Mouse (Mus musculus) embryonic facial prominence, embryonic 11.5 days (tissue): ENCODE measurements around the gene Ccdc177. TPM values are rescaled to one million over a fixed set of nuclear protein-coding genes. Genes with fewer than 3 reads are reported as not detected.

Experiments
- ATAC-seq: fragments of 200-750 bp; cut with Nextera tagmentation; replicated peaks from 2 replicates; pipeline ENCODE4 v1.8.0; 2017; ENCODE audit warnings: low read depth; ENCODE audit not compliant: insufficient number of reproducible peaks, low FRiP score, low TSS enrichment
- DNase-seq: peaks from one replicate; pipeline ENCODE4 v3.0.0-alpha.2; 2015; ENCODE audit warnings: low spot score
- H3K27ac ChIP-seq: fragments of 300-500 bp; sonication (generic); replicated peaks from 2 replicates; pipeline ENCODE4 v1.5.1; 2014; ENCODE audit warnings: mild to moderate bottlenecking, low read depth, low read length, control low read depth
- H3K27me3 ChIP-seq: fragments of 300-500 bp; sonication (generic); 2 replicates; pipeline ENCODE4 v1.6.1; 2014; ENCODE audit warnings: mild to moderate bottlenecking, low read length, moderate library complexity, mixed read lengths; ENCODE audit not compliant: control insufficient read depth, insufficient read depth
- H3K36me3 ChIP-seq: fragments of 300-500 bp; sonication (generic); replicated peaks from 2 replicates; pipeline ENCODE4 v1.6.1; 2014; ENCODE audit warnings: low read depth, mild to moderate bottlenecking, low read length, moderate library complexity, mixed read lengths; ENCODE audit not compliant: control insufficient read depth, insufficient read depth
- H3K4me1 ChIP-seq: fragments of 300-500 bp; sonication (generic); 2 replicates; pipeline ENCODE4 v1.6.1; 2014; ENCODE audit warnings: low read length, mixed read lengths; ENCODE audit not compliant: control insufficient read depth, insufficient read depth
- H3K4me2 ChIP-seq: fragments of 300-500 bp; sonication (generic); 2 replicates; pipeline ENCODE4 v1.6.1; 2014; ENCODE audit warnings: low read depth, mild to moderate bottlenecking, control low read depth, low read length, moderate library complexity
- H3K4me3 ChIP-seq: fragments of 300-500 bp; sonication (generic); 2 replicates; pipeline ENCODE4 v1.5.1; 2014; ENCODE audit warnings: low read depth, low read length, control low read depth
- H3K9ac ChIP-seq: fragments of 300-500 bp; sonication (generic); replicated peaks from 2 replicates; pipeline ENCODE4 v1.6.1; 2014; ENCODE audit warnings: mild to moderate bottlenecking, control low read depth, low read length
- H3K9me3 ChIP-seq: fragments of 300-500 bp; sonication (generic); replicated peaks from 2 replicates; pipeline ENCODE4 v1.6.1; 2016; ENCODE audit warnings: mild to moderate bottlenecking, low read length, inconsistent platforms, mixed read lengths; ENCODE audit not compliant: control insufficient read depth
- WGBS: fragments of 180-500 bp; shearing (Covaris S2); extraction: QIAGEN DNeasy Blood & Tissue Kit; methylation state at CpG from one replicate; pipeline ENCODE4 v1.1.7; 2014; 5-methylcytosine and 5-hydroxymethylcytosine counted together
- polyA plus RNA-seq: library from polyadenylated mRNA; unstranded; fragments of >200 nt; fragmentation: Nextera tagmentation; extraction: Ambion mirVana; gene quantifications from 2 replicates; pipeline ENCODE4 v1.2.1, GENCODE M21; 2014

Ccdc177 gene
- polyA plus RNA-seq, 1 experiment from 2014 or later, result 1.3 TPM

DNA sequence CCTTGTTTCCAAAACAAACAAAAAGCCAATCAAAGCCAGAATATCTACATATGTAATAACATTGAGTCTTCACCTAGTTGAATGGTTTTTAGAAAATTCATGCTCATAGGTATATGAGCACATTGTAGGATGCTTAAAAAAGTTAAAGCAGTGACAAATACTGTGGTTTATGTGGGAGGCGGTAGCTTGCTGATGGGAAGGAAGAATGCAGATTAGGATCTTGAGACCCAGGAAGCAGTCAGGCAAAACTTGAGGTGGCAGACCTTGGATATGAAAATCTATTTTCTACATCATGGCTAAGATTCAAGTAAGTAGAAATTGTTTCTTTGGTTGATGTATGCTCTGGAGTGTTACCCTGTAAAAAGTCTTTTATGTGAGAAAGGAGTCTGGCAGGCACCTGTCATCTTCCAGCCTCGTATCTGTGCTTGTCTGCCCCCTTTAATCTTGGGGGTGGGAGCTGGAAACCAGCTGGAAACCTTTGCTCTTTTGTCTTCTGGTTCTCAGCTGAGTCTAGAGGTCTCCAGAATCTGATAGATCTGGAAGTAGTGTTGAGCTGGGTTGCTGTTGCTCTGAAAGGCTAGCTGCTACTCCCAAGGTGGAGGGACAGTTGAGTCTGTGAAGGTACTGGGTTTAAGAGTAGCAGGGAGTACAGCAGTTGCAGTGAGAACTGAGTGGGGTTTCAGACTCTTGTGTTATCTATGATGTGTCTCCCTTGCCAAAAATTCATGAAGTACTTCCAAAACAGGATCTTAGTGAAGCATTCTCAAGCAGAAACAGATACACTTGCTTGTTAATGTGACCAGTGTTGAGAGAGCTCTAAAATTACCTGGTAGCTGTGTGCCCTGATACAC, 34.7 kb upstream of the Ccdc177 start:
- no peaks in the 10 kb centered on the region for H3K36me3 ChIP-seq
- no peak overlapping the region for H3K4me3 ChIP-seq
- H3K4me2 ChIP-seq, result no peak overlapping the region
- no peak overlapping the region for H3K9ac ChIP-seq
- 70% methylated on average over 2 of the region's 2 CpGs for WGBS
- no peak overlapping the region for H3K27ac ChIP-seq
- DNase-seq, result no peak
- no peaks in the 10 kb centered on the region for H3K27me3 ChIP-seq
- H3K4me1 ChIP-seq, result no peaks in the 10 kb centered on the region
- no peaks in the 10 kb centered on the region for H3K9me3 ChIP-seq
- no peak for ATAC-seq

DNA sequence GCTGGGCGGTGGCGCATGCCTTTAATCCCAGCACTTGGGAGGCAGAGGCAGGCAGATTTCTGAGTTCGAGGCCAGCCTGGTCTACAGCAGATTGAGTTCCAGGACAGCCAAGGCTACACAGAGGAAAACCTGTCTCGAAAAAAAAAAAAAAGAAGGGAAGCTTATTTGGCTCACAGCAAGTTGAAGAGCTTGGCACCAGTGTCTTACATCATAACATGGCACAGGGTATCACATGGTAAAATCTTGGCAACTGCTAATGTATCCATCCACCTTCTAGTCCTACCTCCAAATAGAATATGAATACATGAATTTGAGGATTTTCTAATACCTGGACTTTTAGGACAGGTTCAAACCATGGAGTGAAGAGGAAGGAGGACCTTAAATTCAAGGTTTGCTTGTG, 34.0 kb upstream of the Ccdc177 start:
- WGBS, result 93% methylated on average over 4 of the region's 4 CpGs

DNA sequence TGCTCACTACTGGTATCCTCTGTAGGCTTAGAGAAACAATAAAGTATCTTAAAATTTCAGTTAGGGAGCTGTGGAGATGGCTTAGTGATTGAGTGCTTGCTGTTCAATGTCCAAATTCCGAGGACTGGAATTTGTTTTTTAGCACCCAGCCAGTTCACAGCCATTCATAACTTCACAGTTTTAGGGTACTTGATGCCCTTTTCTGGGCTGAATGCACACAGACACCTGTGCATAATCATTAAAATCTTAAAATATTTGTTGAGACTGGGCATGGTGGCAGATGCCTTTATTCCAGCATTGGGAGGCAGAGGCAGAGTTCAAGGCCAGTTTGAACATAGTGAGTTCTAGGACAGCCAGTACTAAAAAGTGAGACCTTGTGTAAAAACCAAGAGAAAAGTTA, 33.0 kb upstream of the Ccdc177 start:
- no peaks in the 10 kb centered on the region for H3K36me3 ChIP-seq
- no peak for ATAC-seq

More for the DNA sequence above, 34.0 kb upstream of the Ccdc177 start:
- no peaks in the 10 kb centered on the region for H3K9me3 ChIP-seq
- ATAC-seq, result no peak
- no peak overlapping the region for H3K9ac ChIP-seq
- H3K4me3 ChIP-seq, result no peak overlapping the region
- no peaks in the 10 kb centered on the region for H3K4me1 ChIP-seq
- no peak overlapping the region for H3K4me2 ChIP-seq
- H3K27ac ChIP-seq, result no peak overlapping the region
- H3K27me3 ChIP-seq, result no peaks in the 10 kb centered on the region
- DNase-seq, result no peak
- no peaks in the 10 kb centered on the region for H3K36me3 ChIP-seq

DNA sequence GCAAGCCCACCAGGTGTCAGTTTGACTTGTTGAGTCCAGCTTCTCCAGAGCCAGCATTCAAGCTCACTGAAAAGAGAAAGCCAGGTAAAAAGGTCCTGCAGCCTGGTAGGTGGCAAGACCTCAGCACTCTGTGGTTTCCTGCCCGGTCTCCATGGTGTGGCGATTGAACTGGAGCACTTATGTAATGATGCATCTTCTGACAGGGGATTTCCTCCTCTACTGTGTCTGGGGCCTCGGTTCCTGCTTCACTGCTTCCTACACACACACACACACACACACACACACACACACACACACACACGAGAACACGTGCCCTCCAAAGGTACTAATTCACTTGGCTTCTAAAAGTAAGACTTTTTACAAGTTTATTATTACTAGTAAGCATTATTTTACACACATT, 32.4 kb upstream of the Ccdc177 start:
- Histone ChIP-seq H3K4me3 (no peak overlapping the region), H3K27ac (no peak overlapping the region), H3K27me3 (no peaks in the 10 kb centered on the region), H3K4me1 (no peaks in the 10 kb centered on the region), H3K9me3 (no peaks in the 10 kb centered on the region), H3K36me3 (no peaks in the 10 kb centered on the region), H3K4me2 (no peak overlapping the region), H3K9ac (no peak overlapping the region)
- ATAC-seq (no peak), DNase-seq (no peak)
- 74% methylated on average over 5 of the region's 5 CpGs for WGBS

More for the DNA sequence above, 33.0 kb upstream of the Ccdc177 start:
- Histone ChIP-seq H3K9ac (no peak overlapping the region), H3K27me3 (no peaks in the 10 kb centered on the region), H3K27ac (no peak overlapping the region), H3K4me3 (no peak overlapping the region), H3K4me2 (no peak overlapping the region), H3K4me1 (no peaks in the 10 kb centered on the region), H3K9me3 (no peaks in the 10 kb centered on the region)
- 98% methylated on average over 1 of the region's 1 CpGs for WGBS
- DNase-seq, result no peak

DNA sequence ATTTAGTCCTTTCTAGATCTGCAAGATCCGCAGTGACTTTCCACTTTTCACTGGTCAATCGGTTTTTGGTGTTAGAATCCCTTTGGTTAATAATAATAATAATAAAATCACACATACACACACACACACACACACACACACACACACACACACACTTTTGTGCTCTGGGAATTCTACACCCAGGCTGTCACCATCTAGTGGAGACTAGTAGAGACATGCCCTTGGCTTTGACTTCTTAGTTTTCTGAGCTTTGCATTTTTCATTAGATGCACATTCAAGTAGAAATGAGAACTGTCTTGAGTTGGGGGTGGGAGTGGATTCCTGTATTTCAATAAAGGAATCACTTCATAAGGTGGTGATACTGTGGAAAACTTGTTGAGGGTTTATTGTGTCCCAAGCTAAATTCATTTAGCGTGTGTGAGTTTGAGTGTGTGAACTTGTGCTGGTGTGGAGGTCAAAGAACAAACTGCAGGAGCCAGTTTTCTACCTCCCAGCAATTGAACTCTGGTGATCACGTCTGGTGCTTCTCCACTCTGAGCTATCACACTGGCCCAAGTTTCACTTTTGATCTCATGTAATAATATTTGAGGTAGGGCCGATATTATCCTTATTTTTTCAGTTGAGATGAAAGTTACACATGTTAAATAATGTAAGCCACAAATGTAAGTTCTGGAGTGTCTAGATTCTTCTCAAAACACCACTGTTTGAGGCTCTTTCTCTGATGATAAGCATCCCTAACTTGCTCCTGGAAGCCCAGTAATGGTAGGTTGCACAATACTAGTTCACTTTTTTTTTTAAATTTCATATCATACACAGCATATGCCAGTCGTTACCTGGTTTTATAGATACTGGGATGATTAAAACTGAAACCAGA, 31.3 kb upstream of the Ccdc177 start:
- Histone ChIP-seq H3K36me3 (no peaks in the 10 kb centered on the region), H3K27ac (no peak overlapping the region), H3K4me1 (no peaks in the 10 kb centered on the region), H3K4me2 (peak overlapping the region; percentile 67), H3K9me3 (no peaks in the 10 kb centered on the region), H3K9ac (peak overlapping the region; percentile 89), H3K4me3 (peak overlapping the region; percentile 91), H3K27me3 (no peaks in the 10 kb centered on the region; the same call in 1 of the 2 replicates)
- ATAC-seq (no peak), DNase-seq (peak; percentile 49)
- WGBS, result 49% methylated on average over 6 of the region's 6 CpGs

DNA sequence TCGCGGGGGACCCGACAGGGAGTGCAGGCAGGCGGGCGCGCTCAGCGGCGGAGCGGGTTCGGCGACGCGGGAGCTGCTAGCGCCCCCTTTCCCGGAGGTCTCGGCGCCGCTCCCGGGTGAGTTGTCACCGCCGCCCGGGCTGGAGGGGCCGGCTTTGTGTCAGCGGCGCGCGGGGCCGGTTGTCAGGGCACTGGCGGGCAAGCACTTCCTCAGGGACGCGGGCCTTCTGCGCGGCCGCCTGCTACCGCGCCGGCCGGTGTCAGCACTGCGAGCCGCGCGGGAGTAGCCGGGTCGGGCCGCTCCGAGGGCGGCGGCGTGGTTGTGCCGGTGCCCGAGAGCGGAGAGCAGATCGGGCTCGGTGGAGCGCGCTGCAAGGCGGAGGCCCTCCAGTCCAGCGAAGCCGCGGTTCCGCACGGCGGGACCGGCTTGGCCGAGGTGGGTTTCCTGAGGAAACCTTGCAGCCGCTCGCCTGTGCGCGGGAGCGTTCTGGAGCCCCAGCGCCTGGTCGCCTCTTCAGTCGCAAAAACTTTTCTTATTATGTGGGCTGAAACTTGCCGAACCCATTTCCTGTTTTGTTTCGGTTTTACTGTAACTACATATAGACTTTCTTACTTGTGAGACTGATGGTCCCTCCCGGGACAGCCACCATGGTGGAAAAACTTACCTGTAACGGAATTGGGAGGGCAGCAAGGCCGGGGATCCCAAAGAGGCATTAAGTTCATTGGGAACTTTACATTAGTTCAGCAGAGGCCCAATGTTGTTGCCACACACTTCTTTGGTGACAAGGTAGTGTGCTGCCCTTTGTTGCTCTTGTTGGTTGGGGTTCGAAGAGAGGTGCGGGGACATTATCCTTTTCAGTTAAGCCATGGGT, 30.4 kb upstream of the Ccdc177 start:
- H3K9ac ChIP-seq, result peak overlapping the region; percentile 89
- no peaks in the 10 kb centered on the region; the same call in 1 of the 2 replicates for H3K27me3 ChIP-seq
- DNase-seq (peak; percentile 12), ATAC-seq (no peak; the same call in none of the 2 replicates)
- WGBS, result under 1% methylated on average over 79 of the region's 80 CpGs
- no peaks in the 10 kb centered on the region for H3K9me3 ChIP-seq
- no peaks in the 10 kb centered on the region for H3K36me3 ChIP-seq
- H3K4me3 ChIP-seq, result peak overlapping the region; percentile 91
- peak overlapping the region; percentile 94 for H3K27ac ChIP-seq
- peak overlapping the region; percentile 67 for H3K4me2 ChIP-seq
- no peaks in the 10 kb centered on the region for H3K4me1 ChIP-seq

DNA sequence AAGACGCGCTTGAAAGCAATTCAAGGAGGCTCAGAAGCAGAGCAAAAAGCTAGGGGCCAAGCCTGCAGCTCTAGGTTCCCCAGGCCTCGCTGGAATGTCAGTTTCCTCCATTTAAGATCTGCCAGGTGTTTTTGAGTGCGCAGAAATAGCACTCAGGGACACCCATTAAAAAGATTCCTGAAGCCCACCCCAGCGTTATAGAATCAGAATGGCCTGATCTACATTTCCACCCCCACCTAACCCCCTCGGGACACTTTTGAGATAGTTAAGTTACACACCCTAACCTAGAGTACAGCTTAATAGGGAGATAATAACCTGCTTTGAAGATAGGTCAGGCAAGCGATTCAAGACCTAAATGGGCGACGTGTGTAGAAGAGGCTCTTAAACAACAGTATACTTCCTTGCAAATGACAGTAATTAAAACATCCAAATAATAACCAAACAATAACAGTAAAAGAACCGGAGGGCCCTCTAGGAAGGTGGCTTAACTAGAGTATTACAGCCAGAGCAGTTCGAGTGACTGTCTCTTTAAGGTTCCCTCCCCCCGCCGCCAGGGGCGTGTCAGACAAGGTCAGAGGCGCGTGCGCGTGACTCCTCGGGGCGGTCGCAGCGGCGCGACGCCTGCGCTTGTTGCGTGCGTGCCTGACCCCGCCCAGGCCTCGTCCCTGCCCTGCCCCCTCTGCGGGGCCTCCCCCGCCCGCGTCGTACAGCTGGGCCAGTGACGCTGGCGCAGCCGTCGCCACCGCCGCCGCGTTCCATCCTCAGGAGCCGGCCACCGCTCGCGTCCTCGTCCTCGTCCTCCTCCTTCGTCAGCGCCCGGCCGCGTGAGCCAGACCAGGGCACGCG, 29.6 kb upstream of the Ccdc177 start, which contains the start of gene Susd6:
Gene Susd6 (plus strand): TSS at position 662 of the 846 bp plus-strand sequence.
- WGBS, result 3% methylated on average over 53 of the region's 56 CpGs

More for the DNA sequence above, 29.6 kb upstream of the Ccdc177 start, which contains the start of gene Susd6:
- H3K4me3 ChIP-seq, result peak within 1 kb of the TSS; percentile 91
- peak; percentile 96 for ATAC-seq
- H3K27ac ChIP-seq, result peak within 1 kb of the TSS; percentile 94
- H3K4me1 ChIP-seq, result no peaks in the 10 kb centered on the region
- H3K9ac ChIP-seq, result peak within 1 kb of the TSS; percentile 89
- peak within 1 kb of the TSS; percentile 67 for H3K4me2 ChIP-seq
- H3K36me3 ChIP-seq, result no peaks in the 10 kb centered on the region
- H3K9me3 ChIP-seq, result no peaks in the 10 kb centered on the region
- DNase-seq, result peak; percentile 100
- no peaks in the 10 kb centered on the region; the same call in 1 of the 2 replicates for H3K27me3 ChIP-seq
